Mouse (Mus musculus) layer of hippocampus, adult 2 months (tissue): Measurements from ENCODE around the gene Kctd10. TPM values are rescaled to one million over a fixed set of nuclear protein-coding genes. Genes with fewer than 3 reads are reported as not detected.

Source experiments
- DNase-seq, 2 experiments: peaks; one replicate each; pipeline ENCODE4 v3.0.0; 2022; ENCODE audit warnings: low spot score in 2 of 2
- H3K27ac ChIP-seq: fragments of 200-600 bp; 2 replicates; pipeline ENCODE4 v1.8.1; 2022
- H3K4me3 ChIP-seq: fragments of 200-600 bp; 2 replicates; pipeline ENCODE4 v1.8.1; 2022; ENCODE audit warnings: mild to moderate bottlenecking
- CTCF ChIP-seq: fragments of 200-600 bp; conservative IDR thresholded peaks from 2 replicates; pipeline ENCODE4 v1.8.1; 2022; ENCODE audit warnings: antibody characterized with exemption, mild to moderate bottlenecking, moderate library complexity
- long read RNA-seq, 2 experiments: library from polyadenylated mRNA; stranded (forward); transcript quantifications; one replicate each; pipeline ENCODE4 v2.0.0; 2021; ENCODE audit warnings: borderline mapping rate in 2 of 2
- total RNA-seq, 2 experiments: library from RNA; stranded (reverse); gene quantifications; 2 replicates each; pipeline ENCODE4 v1.2.3; 2021

The Kctd10 gene
- total RNA-seq: 10 to 100 TPM; 51.5 to 51.7 TPM
- long read RNA-seq, experiment 1, transcript Kctd10-201 (7 exons, 1,026 nt): minor isoform, 5 of 58 reads
- long read RNA-seq, experiment 1, transcript Kctd10-202 (7 exons, 3,103 nt): major isoform, 42 of 58 reads
- long read RNA-seq, experiment 1, partial matches to known transcripts: 5 of 58 reads
- long read RNA-seq, experiment 1, other reads (novel, unspliced or antisense): 6 of 58 reads
- long read RNA-seq, experiment 2, transcript Kctd10-202 (7 exons, 3,103 nt): major isoform, 58 of 86 reads
- long read RNA-seq, experiment 2, transcript Kctd10-201 (7 exons, 1,026 nt): minor isoform, 14 of 86 reads
- long read RNA-seq, experiment 2, partial matches to known transcripts: 6 of 86 reads
- long read RNA-seq, experiment 2, other reads (novel, unspliced or antisense): 8 of 86 reads

GRCm38 (mm10) chr5:114380209-114381012 lies at the start of gene Kctd10, which contains the start of gene Ube3b:
TSS of gene Kctd10 (minus strand) at chr5:114380508.
TSS of gene Ube3b (plus strand) at chr5:114380607.
- Histone ChIP-seq H3K4me3 (peak within 1 kb of the TSS; percentile 82), H3K27ac (peak within 1 kb of the TSS; percentile 97)
- DNase-seq: peak; percentile 69 to 72
- TF ChIP-seq CTCF: no peak

GRCm38 (mm10) chr5:114429781-114430180 lies 49.5 kb upstream of the Kctd10 start:
- no peak for DNase-seq
- Histone ChIP-seq H3K27ac (no peak overlapping the region), H3K4me3 (no peak overlapping the region)
- TF ChIP-seq CTCF: no peak

- DNase-seq: no peak
- TF ChIP-seq CTCF: no peak
- Histone ChIP-seq H3K27ac (no peak overlapping the region), H3K4me3 (no peak overlapping the region)
These were observed 48.3 kb upstream of the Kctd10 start for GRCm38 (mm10) chr5:114428621-114429020.

GRCm38 (mm10) chr5:114426732-114427131 lies 46.4 kb upstream of the Kctd10 start:
- no peak for DNase-seq
- Histone ChIP-seq H3K4me3 (no peak overlapping the region), H3K27ac (no peak overlapping the region)
- TF ChIP-seq CTCF: no peak

GRCm38 (mm10) chr5:114423961-114424360 lies 43.7 kb upstream of the Kctd10 start:
- Histone ChIP-seq H3K4me3 (no peak overlapping the region), H3K27ac (no peak overlapping the region)
- no peak for DNase-seq
- no peak for TF ChIP-seq CTCF

- no peak for TF ChIP-seq CTCF
- no peak for DNase-seq
- no peak overlapping the region for H3K27ac ChIP-seq
- no peak overlapping the region for H3K4me3 ChIP-seq
These were observed 42.3 kb upstream of the Kctd10 start for GRCm38 (mm10) chr5:114422591-114422990.

- no peak overlapping the region for H3K4me3 ChIP-seq
- DNase-seq: no peak
- TF ChIP-seq CTCF: no peak
- H3K27ac ChIP-seq: no peak overlapping the region
These were observed 41.4 kb upstream of the Kctd10 start for GRCm38 (mm10) chr5:114421561-114422298.

- no peak overlapping the region for H3K27ac ChIP-seq
- TF ChIP-seq CTCF: peak; percentile 68
- DNase-seq: no peak
- no peak overlapping the region for H3K4me3 ChIP-seq
These were observed 38.2 kb upstream of the Kctd10 start for GRCm38 (mm10) chr5:114418541-114418940.

GRCm38 (mm10) chr5:114416855-114417254 lies 36.5 kb upstream of the Kctd10 start:
- Histone ChIP-seq H3K4me3 (no peak overlapping the region), H3K27ac (no peak overlapping the region)
- peak; percentile 20; the same call in 1 of the 2 replicates for TF ChIP-seq CTCF
- no peak for DNase-seq

GRCm38 (mm10) chr5:114415606-114416005 lies 35.3 kb upstream of the Kctd10 start:
- Histone ChIP-seq H3K4me3 (no peak overlapping the region), H3K27ac (peak overlapping the region; percentile 76; the same call in 1 of the 2 replicates)
- DNase-seq: no peak
- no peak for TF ChIP-seq CTCF

- Histone ChIP-seq H3K27ac (no peak overlapping the region), H3K4me3 (no peak overlapping the region)
- TF ChIP-seq CTCF: no peak
- DNase-seq: no peak
These were observed 32.9 kb upstream of the Kctd10 start for GRCm38 (mm10) chr5:114413067-114413735.

- no peak overlapping the region for H3K27ac ChIP-seq
- DNase-seq: no peak
- no peak for TF ChIP-seq CTCF
- H3K4me3 ChIP-seq: no peak overlapping the region
These were observed 32.2 kb upstream of the Kctd10 start for GRCm38 (mm10) chr5:114412361-114412998.
